Mouse (Mus musculus) midbrain, embryonic 10.5 days (tissue): ENCODE data around the gene Igsf21. TPM values are rescaled to one million over a fixed set of nuclear protein-coding genes. Genes with fewer than 3 reads are reported as not detected.

Source experiments
- DNase-seq: peaks from one replicate; pipeline ENCODE4 v3.0.0-alpha.2; 2017; ENCODE audit warnings: low spot score
- H3K27ac ChIP-seq: fragments of 300-500 bp; sonication (generic); replicated peaks from 2 replicates; pipeline ENCODE4 v1.5.1; 2016; ENCODE audit warnings: mild to moderate bottlenecking
- H3K27me3 ChIP-seq: fragments of 300-500 bp; sonication (generic); 2 replicates; pipeline ENCODE4 v1.6.1; 2016; ENCODE audit warnings: low read depth, mild to moderate bottlenecking; ENCODE audit not compliant: poor library complexity, severe bottlenecking
- H3K36me3 ChIP-seq: fragments of 300-500 bp; sonication (generic); 2 replicates; pipeline ENCODE4 v1.6.1; 2016; ENCODE audit warnings: mild to moderate bottlenecking, moderate library complexity
- H3K4me1 ChIP-seq: fragments of 300-500 bp; sonication (generic); 2 replicates; pipeline ENCODE4 v1.6.1; 2016
- H3K4me3 ChIP-seq: fragments of 300-500 bp; sonication (generic); 2 replicates; pipeline ENCODE4 v1.5.1; 2016; ENCODE audit warnings: mild to moderate bottlenecking, moderate library complexity
- H3K9me3 ChIP-seq: fragments of 300-500 bp; sonication (generic); replicated peaks from 2 replicates; pipeline ENCODE4 v1.6.1; 2016; ENCODE audit warnings: mild to moderate bottlenecking
- WGBS: fragments of 180-500 bp; shearing (Covaris S2); methylation state at CpG from one replicate; pipeline ENCODE4 v1.1.7; 2016; 5-methylcytosine and 5-hydroxymethylcytosine counted together
- polyA plus RNA-seq: library from polyadenylated mRNA; unstranded; fragments of >200 nt; fragmentation: Nextera tagmentation; extraction: Ambion mirVana; gene quantifications from 2 replicates; pipeline ENCODE4 v1.2.1, GENCODE M21; 2016

Igsf21 gene
- polyA plus RNA-seq, 1 experiment from 2014 or later: 9.5 TPM

DNA sequence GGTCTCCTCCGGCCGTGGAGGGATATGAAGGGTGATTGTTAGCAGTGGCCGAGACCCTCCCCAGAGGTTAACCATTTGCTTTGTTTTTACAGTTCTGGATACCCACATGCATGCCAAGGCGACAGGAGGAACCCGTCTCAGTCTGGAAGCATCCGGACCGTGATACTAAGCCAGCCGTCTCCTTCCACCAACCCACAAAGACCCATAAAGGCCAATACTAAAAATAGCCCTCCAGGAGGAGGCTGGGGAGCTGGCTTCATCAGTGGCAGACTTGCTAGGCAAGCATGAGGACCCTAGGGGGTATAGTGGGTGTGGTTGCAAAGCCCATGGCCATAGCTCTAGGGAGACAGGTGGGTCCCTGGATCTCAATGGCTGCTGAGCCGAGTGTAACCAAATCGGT is 41.8 kb downstream of the Igsf21 start:
- Histone ChIP-seq H3K27ac (no peak overlapping the region), H3K9me3 (no peaks in the 10 kb centered on the region; the same call in 1 of the 2 replicates), H3K4me1 (peaks cover 35% of the 10 kb centered on the region), H3K4me3 (no peak overlapping the region), H3K36me3 (no peaks in the 10 kb centered on the region), H3K27me3 (peaks cover 21% of the 10 kb centered on the region)
- 88% methylated on average over 10 of the region's 10 CpGs for WGBS
- no peak for DNase-seq

DNA sequence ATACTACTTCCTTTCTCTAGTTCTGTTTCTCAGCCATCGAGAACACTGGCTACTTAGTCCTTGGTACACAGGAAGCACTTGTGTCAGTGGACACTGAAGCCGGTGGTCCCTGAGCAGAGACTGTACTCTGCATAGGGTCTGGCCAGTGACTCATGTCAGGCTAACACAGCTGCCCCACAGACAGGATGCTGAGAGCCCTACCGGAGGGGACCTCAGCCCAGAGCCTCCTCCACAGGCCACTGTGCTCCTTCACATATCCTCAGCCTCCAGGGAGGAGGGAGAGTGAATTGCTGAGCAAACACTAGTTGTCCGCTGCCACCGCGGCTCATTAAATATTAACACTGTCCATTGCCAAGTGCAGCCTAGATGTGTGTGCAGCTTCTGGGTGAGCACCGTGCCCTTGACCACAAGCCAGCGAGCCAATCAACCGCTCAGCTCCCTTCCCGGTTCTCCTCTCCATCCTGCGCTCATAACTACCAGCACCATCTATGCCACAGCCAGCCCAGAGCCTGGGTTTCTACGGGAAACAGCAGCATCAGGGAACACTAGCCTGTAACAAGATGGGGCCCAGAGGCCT is 42.8 kb downstream of the Igsf21 start:
- Histone ChIP-seq H3K27me3 (peaks cover 11% of the 10 kb centered on the region), H3K9me3 (no peaks in the 10 kb centered on the region; the same call in 1 of the 2 replicates), H3K27ac (0 out of 2 replicates have a peak overlapping the region, but pooled peaks have one; percentile 23), H3K36me3 (no peaks in the 10 kb centered on the region), H3K4me3 (no peak overlapping the region), H3K4me1 (peaks cover 26% of the 10 kb centered on the region)
- DNase-seq: no peak
- WGBS: 91% methylated on average over 12 of the region's 12 CpGs

DNA sequence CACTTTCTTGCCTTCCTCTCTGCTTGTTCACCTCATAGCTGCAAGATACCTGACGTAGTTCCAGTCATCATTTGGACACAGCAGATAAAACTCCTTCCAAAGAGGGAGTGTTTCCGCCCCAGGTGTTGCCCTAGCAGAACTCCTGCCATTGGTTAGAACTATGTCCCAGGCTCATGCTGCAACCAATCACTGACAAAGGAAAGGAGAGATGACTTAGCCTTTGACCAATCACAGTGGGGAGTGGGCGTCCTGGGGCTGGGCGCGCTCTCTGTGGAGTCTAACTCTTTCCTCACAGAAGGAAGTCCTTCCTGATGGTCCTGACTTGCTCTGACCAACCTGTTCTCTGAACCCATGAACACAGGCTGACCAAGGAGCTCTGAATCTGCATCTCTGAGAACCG is 44.4 kb downstream of the Igsf21 start:
- WGBS: 41% methylated on average over 6 of the region's 6 CpGs
- no peaks in the 10 kb centered on the region for H3K27me3 ChIP-seq
- no peak overlapping the region for H3K27ac ChIP-seq
- no peak for DNase-seq
- peaks cover 26% of the 10 kb centered on the region for H3K4me1 ChIP-seq
- H3K36me3 ChIP-seq: no peaks in the 10 kb centered on the region
- H3K4me3 ChIP-seq: no peak overlapping the region
- H3K9me3 ChIP-seq: no peaks in the 10 kb centered on the region; the same call in 1 of the 2 replicates

DNA sequence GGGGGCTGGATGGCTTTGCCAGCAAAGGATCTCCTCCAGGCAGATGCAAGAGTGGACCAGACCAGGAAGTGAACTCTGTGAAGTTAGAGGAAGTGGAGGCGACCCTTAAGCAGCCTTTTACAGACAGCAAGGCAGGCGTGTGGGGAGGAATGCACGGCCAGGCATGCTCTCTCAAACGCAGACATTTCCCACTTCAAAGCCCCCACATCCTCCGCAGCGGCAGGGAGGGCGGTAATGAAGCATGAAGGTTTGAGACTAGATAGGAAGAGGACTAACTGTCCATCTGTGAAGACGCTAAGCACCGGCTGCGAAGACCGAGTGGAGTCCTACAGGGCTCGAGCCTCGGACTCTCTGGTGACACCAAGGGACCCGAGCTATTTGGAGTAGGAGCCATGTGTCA is 46.3 kb downstream of the Igsf21 start:
- Histone ChIP-seq H3K4me3 (no peak overlapping the region), H3K4me1 (peaks cover 16% of the 10 kb centered on the region), H3K27ac (no peak overlapping the region), H3K36me3 (no peaks in the 10 kb centered on the region), H3K9me3 (no peaks in the 10 kb centered on the region), H3K27me3 (no peaks in the 10 kb centered on the region)
- 87% methylated on average over 14 of the region's 14 CpGs for WGBS
- DNase-seq: no peak

DNA sequence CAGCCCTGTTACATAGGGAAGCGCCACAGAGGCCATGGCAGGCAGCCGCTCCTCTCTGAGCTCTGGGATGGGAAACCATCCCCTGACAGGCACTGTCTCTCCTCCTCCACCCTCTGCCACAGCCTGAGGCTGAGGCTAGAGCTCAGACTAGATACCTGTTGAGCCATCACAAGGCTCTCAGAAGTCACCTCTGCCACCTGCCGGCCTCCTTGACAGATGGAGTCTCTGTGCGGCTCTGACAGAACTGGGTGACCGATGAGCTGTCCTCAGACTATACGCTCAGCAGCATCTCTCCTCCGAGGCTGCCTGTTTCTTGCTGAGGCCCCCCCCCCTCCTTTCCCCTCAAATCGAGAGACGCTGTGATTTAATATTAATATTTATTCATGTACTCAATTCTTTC is 49.9 kb downstream of the Igsf21 start:
- Histone ChIP-seq H3K9me3 (no peaks in the 10 kb centered on the region), H3K4me1 (peaks cover 4% of the 10 kb centered on the region; the same call in 1 of the 2 replicates), H3K27ac (no peak overlapping the region), H3K36me3 (no peaks in the 10 kb centered on the region), H3K4me3 (no peak overlapping the region), H3K27me3 (no peaks in the 10 kb centered on the region)
- no peak for DNase-seq
- WGBS: 80% methylated on average over 9 of the region's 9 CpGs

DNA sequence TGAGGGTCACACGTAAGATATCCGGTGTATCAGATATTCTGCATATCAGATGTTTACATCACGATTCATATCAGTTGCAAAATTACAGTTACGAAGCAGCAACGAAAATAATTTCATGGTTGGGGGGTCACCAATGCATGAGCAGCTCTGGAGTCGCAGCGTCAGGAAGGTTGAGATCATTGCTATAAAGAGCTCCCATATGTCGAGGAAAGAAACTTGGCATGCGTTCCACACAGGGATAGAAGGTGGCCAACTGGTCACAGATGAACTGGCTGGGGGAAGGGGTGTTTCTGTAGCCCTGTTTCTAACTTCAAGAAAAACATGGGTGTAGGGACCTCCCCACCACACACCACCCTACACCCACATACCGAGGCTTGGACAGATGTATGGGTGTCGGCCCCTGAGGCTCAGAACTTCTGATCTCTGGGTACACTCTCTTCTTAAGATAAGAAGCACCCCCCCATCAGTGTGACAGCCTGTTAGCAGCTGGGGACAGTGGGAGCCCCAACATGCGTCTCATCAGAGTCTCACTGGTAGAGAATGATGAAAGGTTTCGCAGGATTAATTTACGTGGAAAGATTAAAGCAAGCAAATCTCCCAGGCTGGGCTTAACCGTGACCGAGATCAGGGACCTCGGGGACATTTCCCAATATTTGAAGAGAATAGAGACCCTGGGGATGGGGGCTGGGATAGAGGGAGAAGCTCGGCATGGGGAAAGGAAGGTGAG is 54.1 kb downstream of the Igsf21 start:
- DNase-seq: no peak
- WGBS: 90% methylated on average over 18 of the region's 18 CpGs
- no peaks in the 10 kb centered on the region for H3K36me3 ChIP-seq

DNA sequence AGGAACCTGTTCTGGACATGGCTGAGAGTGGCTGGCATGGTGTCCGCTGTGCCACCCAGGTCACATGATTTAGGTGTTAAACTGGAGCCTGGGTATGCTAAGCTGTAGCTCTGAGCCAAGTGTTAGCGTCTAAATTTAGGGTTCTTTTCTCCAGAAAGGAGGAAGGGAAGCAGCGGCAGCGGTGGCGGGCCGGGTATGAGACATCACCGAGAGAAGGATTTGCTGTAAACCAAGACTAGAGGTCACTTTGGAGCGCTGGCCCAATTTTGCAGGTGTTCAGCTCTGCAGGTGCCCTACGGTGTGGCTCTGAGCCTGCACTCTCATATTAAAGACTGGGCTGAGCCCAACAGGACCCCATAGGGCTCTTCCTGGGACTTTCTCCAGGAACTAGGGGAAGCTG is 57.0 kb downstream of the Igsf21 start:
- H3K9me3 ChIP-seq: no peaks in the 10 kb centered on the region
- 93% methylated on average over 9 of the region's 9 CpGs for WGBS
- H3K4me1 ChIP-seq: peaks cover 44% of the 10 kb centered on the region
- no peaks in the 10 kb centered on the region for H3K27me3 ChIP-seq
- no peak overlapping the region for H3K27ac ChIP-seq
- no peak overlapping the region for H3K4me3 ChIP-seq
- DNase-seq: no peak
- no peaks in the 10 kb centered on the region for H3K36me3 ChIP-seq

More for the DNA sequence above, 54.1 kb downstream of the Igsf21 start:
- Histone ChIP-seq H3K9me3 (no peaks in the 10 kb centered on the region), H3K27ac (0 out of 2 replicates have a peak overlapping the region, but pooled peaks have one; percentile 13), H3K4me1 (peaks cover 26% of the 10 kb centered on the region), H3K27me3 (no peaks in the 10 kb centered on the region), H3K4me3 (no peak overlapping the region)

DNA sequence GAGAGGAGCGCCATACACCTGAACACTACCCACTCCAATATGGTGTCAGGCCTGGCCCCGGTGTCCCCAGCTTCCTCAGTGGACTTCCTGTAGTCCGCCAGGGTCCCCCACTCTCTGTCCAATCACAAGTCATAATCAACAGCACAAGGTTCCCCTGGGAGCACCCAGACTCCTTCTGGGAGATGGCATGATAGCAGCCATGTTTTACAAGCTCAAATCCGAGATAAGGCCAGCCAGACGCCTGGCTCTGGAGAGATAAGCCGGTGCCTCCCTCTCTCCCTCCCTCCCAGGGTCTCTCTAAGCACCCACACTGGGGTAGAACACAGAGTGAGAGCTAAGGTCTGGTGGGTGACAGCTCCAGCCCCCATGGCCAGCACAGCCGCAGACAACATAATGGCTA is 58.0 kb downstream of the Igsf21 start:
- WGBS: 83% methylated on average over 7 of the region's 7 CpGs
- no peaks in the 10 kb centered on the region for H3K27me3 ChIP-seq

DNA sequence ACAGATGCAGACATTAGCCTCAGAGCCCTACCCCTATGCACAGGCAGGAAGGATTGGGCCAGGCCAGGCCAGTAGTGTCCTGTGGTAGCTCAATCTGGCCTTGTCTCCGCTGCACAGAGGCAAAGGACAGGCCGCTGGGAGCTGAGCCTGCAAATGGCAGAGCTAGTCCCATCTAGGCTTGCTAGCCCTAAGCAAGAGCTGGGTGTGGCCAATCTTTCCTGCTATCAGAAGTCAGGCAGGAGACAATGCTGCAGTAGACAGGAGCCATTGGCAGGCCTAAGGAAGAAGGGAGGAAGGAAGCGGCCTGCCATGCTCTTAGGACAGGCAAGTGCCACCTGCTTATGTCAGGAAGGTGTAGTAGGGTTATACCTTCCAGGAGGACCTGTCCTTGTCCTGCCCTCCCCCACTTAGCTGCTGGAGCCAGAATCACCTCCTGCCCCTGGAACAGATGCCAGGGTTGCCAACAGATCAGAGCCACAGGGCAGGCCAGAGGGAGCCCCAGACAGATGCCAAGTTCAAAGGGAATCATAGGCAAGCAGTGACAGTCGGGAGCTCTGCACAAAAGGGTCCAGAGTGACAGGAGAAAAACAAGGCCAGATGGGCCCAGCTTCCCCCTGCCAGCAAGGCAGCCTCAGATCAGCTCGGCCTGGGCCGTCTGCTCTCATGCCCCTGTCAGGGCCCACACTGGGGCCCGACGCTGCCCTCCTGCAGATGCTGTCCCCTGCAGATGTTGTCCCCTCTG is 59.0 kb downstream of the Igsf21 start:
- Histone ChIP-seq H3K4me1 (peaks cover 41% of the 10 kb centered on the region), H3K4me3 (no peak overlapping the region), H3K27ac (peak overlapping the region; percentile 76), H3K9me3 (no peaks in the 10 kb centered on the region), H3K36me3 (no peaks in the 10 kb centered on the region), H3K27me3 (no peaks in the 10 kb centered on the region)
- DNase-seq: no peak
- 74% methylated on average over 8 of the region's 8 CpGs for WGBS

More for the DNA sequence above, 58.0 kb downstream of the Igsf21 start:
- H3K27ac ChIP-seq: peak overlapping the region; percentile 76
- no peak for DNase-seq
- H3K9me3 ChIP-seq: no peaks in the 10 kb centered on the region
- H3K4me3 ChIP-seq: no peak overlapping the region
- H3K4me1 ChIP-seq: peaks cover 44% of the 10 kb centered on the region
- H3K36me3 ChIP-seq: no peaks in the 10 kb centered on the region

DNA sequence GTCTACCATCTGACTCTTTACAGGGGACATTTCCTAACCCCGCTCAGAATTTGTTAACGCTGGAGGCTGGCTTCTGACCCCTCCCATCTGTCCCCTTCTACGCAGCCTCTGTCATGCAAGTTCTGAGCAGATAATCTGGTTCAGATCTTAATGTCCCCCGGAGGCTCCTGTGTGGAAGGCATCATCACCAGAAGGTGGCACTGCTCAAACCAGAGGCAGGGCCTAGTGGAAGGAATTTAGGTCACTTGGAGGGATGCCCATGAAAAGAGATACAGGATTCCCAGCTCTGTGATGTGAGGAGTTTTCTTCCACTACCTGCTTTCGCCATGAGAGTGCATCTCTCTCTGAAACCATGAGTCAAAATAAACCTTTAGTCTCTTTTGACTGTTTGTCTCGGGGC is 67.0 kb downstream of the Igsf21 start:
- no peak overlapping the region for H3K27ac ChIP-seq
- DNase-seq: no peak
- no peaks in the 10 kb centered on the region for H3K36me3 ChIP-seq
- no peaks in the 10 kb centered on the region for H3K27me3 ChIP-seq
- H3K4me1 ChIP-seq: peaks cover 6% of the 10 kb centered on the region
- no peaks in the 10 kb centered on the region for H3K9me3 ChIP-seq
- WGBS: 56% methylated on average over 6 of the region's 6 CpGs
- H3K4me3 ChIP-seq: no peak overlapping the region

DNA sequence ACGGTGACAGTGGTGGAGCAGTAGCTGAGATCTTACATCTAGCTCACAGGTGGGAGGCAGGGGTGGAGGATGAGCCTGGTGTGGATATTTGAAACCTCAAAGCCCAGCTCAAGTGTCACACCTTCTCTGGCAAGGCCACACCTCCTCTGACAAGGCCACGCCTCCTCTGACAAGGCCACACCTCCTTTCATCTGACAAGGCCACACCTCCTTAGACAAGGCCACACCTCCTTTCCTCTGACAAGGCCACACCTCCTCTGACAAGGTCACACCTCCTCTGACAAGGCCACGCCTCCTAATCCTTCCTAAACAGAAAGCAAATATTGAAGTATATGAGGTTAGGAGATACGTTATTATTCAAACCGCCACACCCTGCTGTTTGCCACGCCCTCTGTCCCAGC is 69.5 kb downstream of the Igsf21 start:
- 90% methylated on average over 6 of the region's 6 CpGs for WGBS
- H3K36me3 ChIP-seq: no peaks in the 10 kb centered on the region
- H3K27me3 ChIP-seq: no peaks in the 10 kb centered on the region
- H3K4me3 ChIP-seq: no peak overlapping the region
- H3K9me3 ChIP-seq: no peaks in the 10 kb centered on the region
- H3K27ac ChIP-seq: no peak overlapping the region
- DNase-seq: no peak
- H3K4me1 ChIP-seq: peaks cover 31% of the 10 kb centered on the region

DNA sequence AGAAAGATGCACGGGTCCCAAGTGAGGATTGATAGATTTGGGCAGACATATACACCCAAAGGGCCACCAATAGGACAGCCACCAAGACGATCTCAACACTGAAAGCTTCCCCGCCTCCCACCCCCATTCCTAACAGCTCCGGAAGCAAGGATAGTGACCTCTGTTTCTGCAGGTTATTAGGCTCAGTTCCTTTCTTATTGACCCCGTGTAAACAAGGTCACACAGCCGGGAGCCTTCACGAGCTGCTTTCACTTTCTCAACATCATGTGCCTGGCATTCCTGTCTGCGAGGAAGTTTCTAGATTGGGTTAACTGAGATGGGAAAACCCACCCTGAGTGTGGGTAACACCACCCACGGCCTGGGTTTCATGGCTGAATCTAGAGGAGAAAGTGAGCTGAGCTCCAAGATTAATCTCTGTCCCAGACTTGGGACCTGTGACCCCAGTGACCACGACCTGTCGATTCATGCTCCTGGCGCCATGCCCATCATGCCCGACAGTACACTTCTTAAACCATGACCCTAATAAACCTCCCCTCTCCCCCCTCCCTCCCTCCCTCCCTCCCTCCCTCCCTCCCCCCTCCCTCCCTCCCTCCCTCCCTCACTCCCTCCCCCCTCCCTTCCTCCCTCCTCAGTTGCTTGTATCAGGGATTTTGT is 72.7 kb downstream of the Igsf21 start:
- DNase-seq: no peak
- Histone ChIP-seq H3K9me3 (no peaks in the 10 kb centered on the region), H3K4me1 (peaks cover 25% of the 10 kb centered on the region), H3K4me3 (no peak overlapping the region), H3K27ac (0 out of 2 replicates have a peak overlapping the region, but pooled peaks have one; percentile 30), H3K27me3 (peaks cover 12% of the 10 kb centered on the region; the same call in 1 of the 2 replicates), H3K36me3 (no peaks in the 10 kb centered on the region)
- WGBS: 64% methylated on average over 13 of the region's 13 CpGs
